Mouse (Mus musculus) liver, embryonic 11.5 days (tissue): ENCODE data around the gene Neo1. TPM values are rescaled to one million over a fixed set of nuclear protein-coding genes. Genes with fewer than 3 reads are reported as not detected.

Experiments used
- ATAC-seq: fragments of 200-750 bp; cut with Nextera tagmentation; replicated peaks from 2 replicates; pipeline ENCODE4 v1.8.0; 2017; ENCODE audit warnings: moderate number of reproducible peaks, mild to moderate bottlenecking, moderate TSS enrichment, moderate library complexity; ENCODE audit not compliant: low FRiP score
- DNase-seq: peaks from one replicate; pipeline ENCODE4 v3.0.0-alpha.2; 2017; ENCODE audit warnings: low spot score
- H3K27ac ChIP-seq: fragments of 300-500 bp; sonication (generic); 2 replicates; pipeline ENCODE4 v1.5.1; 2014; ENCODE audit warnings: mild to moderate bottlenecking, low read depth, low read length, control low read depth
- H3K27me3 ChIP-seq: fragments of 300-500 bp; sonication (generic); replicated peaks from 2 replicates; pipeline ENCODE4 v1.6.1; 2014; ENCODE audit warnings: low read length, mixed read lengths; ENCODE audit not compliant: control insufficient read depth, insufficient read depth
- H3K36me3 ChIP-seq: fragments of 300-500 bp; sonication (generic); 2 replicates; pipeline ENCODE4 v1.6.1; 2014; ENCODE audit warnings: mild to moderate bottlenecking, low read length, moderate library complexity, mixed read lengths; ENCODE audit not compliant: control insufficient read depth, insufficient read depth
- H3K4me1 ChIP-seq: fragments of 300-500 bp; sonication (generic); replicated peaks from 2 replicates; pipeline ENCODE4 v1.6.1; 2014; ENCODE audit warnings: low read length, mixed read lengths; ENCODE audit not compliant: control insufficient read depth, insufficient read depth
- H3K4me2 ChIP-seq: fragments of 300-500 bp; sonication (generic); 2 replicates; pipeline ENCODE4 v1.6.1; 2014; ENCODE audit warnings: mild to moderate bottlenecking, control low read depth, moderate library complexity
- H3K4me3 ChIP-seq: fragments of 300-500 bp; sonication (generic); 2 replicates; pipeline ENCODE4 v1.5.1; 2014; ENCODE audit warnings: low read depth, low read length, control low read depth
- H3K9ac ChIP-seq: fragments of 300-500 bp; sonication (generic); 2 replicates; pipeline ENCODE4 v1.6.1; 2014; ENCODE audit warnings: low read depth, low read length, control low read depth
- H3K9me3 ChIP-seq: fragments of 300-500 bp; sonication (generic); 2 replicates; pipeline ENCODE4 v1.6.1; 2016; ENCODE audit warnings: low read length, inconsistent platforms, mixed read lengths; ENCODE audit not compliant: control insufficient read depth
- WGBS: fragments of 180-500 bp; shearing (Covaris S2); extraction: QIAGEN DNeasy Blood & Tissue Kit; methylation state at CpG from one replicate; pipeline ENCODE4 v1.1.7; 2014; 5-methylcytosine and 5-hydroxymethylcytosine counted together
- polyA plus RNA-seq: library from polyadenylated mRNA; unstranded; fragments of >200 nt; fragmentation: Nextera tagmentation; extraction: Ambion mirVana; gene quantifications from 2 replicates; pipeline ENCODE4 v1.2.1, GENCODE M21; 2014

Gene Neo1
- polyA plus RNA-seq, 1 experiment from 2014 or later = 11.5 TPM

DNA sequence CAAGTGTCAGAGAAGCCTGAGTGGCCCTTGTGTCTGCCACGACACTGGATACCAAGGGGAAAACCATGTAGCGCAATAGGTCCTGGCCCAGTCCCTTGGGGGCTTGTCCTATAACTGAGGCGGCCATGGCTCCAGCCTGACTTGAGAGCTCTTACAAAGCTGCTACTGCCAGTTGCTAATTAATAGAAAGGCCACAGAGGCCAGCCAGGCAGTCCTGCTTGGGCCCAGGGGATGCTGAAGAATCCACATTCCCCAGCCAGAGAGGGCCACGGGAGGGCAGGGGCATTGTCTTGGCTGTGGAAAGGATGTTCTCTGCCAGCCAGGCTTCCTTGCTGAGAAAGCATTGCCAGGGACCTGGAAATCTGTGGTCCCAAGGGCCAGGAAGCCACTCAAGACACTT lies 206.6 kb downstream of the Neo1 start:
- no peaks in the 10 kb centered on the region for H3K9me3 ChIP-seq
- no peak for DNase-seq
- 63% methylated on average over 4 of the region's 4 CpGs for WGBS
- H3K27me3 ChIP-seq = peaks cover 19% of the 10 kb centered on the region
- no peak overlapping the region for H3K4me2 ChIP-seq
- ATAC-seq = no peak
- H3K9ac ChIP-seq = no peak overlapping the region
- H3K27ac ChIP-seq = no peak overlapping the region
- H3K36me3 ChIP-seq = no peaks in the 10 kb centered on the region
- 0 out of 2 replicates have a peak, but pooled peaks cover 3% of the 10 kb centered on the region for H3K4me1 ChIP-seq
- H3K4me3 ChIP-seq = no peak overlapping the region

Other genes with a start within 250 kb of the Neo1 start
- 0.39 and 0.40 TPM in 2 replicates for gene Hcn4, start 213.0 kb downstream of the Neo1 start, polyA plus RNA-seq